Mouse (Mus musculus) embryonic facial prominence, embryonic 12.5 days (tissue): Measurements from ENCODE around the gene Zfp472. TPM values are rescaled to one million over a fixed set of nuclear protein-coding genes. Genes with fewer than 3 reads are reported as not detected.
"Not testable (repeated sequence)": the region's sequence is repeated elsewhere in the genome, so short reads cannot be mapped to it uniquely, and the experiment has no call there.

Source experiments
- ATAC-seq: fragments of 200-750 bp; cut with Nextera tagmentation; 2 replicates; pipeline ENCODE4 v1.8.0; 2017; ENCODE audit not compliant: insufficient number of reproducible peaks, insufficient read depth, low FRiP score, low TSS enrichment
- H3K27ac ChIP-seq: fragments of 300-500 bp; sonication (generic); 2 replicates; pipeline ENCODE4 v1.5.1; 2016; ENCODE audit warnings: mild to moderate bottlenecking
- H3K27me3 ChIP-seq: fragments of 300-500 bp; sonication (generic); 2 replicates; pipeline ENCODE4 v1.6.1; 2016; ENCODE audit warnings: mild to moderate bottlenecking, moderate library complexity
- H3K36me3 ChIP-seq: fragments of 300-500 bp; sonication (generic); 2 replicates; pipeline ENCODE4 v1.6.1; 2016; ENCODE audit warnings: mild to moderate bottlenecking
- H3K4me1 ChIP-seq: fragments of 300-500 bp; sonication (generic); 2 replicates; pipeline ENCODE4 v1.6.1; 2016
- H3K4me2 ChIP-seq: fragments of 300-500 bp; sonication (generic); replicated peaks from 2 replicates; pipeline ENCODE4 v1.6.1; 2016; ENCODE audit warnings: mild to moderate bottlenecking, moderate library complexity
- H3K4me3 ChIP-seq: fragments of 300-500 bp; sonication (generic); 2 replicates; pipeline ENCODE4 v1.5.1; 2016; ENCODE audit warnings: mild to moderate bottlenecking
- H3K9ac ChIP-seq: fragments of 300-500 bp; sonication (generic); 2 replicates; pipeline ENCODE4 v1.6.1; 2016; ENCODE audit warnings: mild to moderate bottlenecking, moderate library complexity
- H3K9me3 ChIP-seq: fragments of 300-500 bp; sonication (generic); 2 replicates; pipeline ENCODE4 v1.6.1; 2016; ENCODE audit warnings: mild to moderate bottlenecking, moderate library complexity
- polyA plus RNA-seq: library from polyadenylated mRNA; unstranded; fragments of >200 nt; fragmentation: Nextera tagmentation; extraction: Ambion mirVana; gene quantifications from 2 replicates; pipeline ENCODE4 v1.2.1, GENCODE M21; 2016

The Zfp472 gene
- polyA plus RNA-seq, 1 experiment from 2014 or later: 12.6 TPM

DNA sequence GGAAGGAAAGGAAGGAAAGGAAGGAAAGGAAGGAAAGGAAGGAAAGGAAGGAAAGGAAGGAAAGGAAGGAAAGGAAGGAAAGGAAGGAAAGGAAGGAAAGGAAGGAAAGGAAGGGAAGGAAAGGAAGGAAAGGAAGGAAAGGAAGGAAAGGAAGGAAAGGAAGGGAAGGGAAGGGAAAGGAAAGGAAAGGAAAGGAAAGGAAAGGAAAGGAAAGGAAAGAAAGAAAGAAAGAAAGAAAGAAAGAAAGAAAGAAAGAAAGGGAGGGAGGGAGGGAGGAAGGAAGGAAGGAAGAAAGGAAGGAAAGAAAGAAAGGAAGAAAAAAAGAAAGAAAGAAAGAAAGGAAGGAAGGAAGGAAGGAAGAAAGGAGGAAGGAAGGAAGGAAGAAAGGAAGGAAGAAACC lies 54.8 kb downstream of the Zfp472 start:
- H3K4me1 ChIP-seq, H3K9ac ChIP-seq, ATAC-seq, H3K4me3 ChIP-seq, H3K27ac ChIP-seq, H3K4me2 ChIP-seq, H3K27me3 ChIP-seq: not testable (repeated sequence)
- peaks cover 53% of the 10 kb centered on the region for H3K9me3 ChIP-seq
- H3K36me3 ChIP-seq: peaks cover 77% of the 10 kb centered on the region

Other genes starting within 250 kb of the Zfp472 start
- gene Zfp871, start 177.5 kb upstream of the Zfp472 start, polyA plus RNA-seq: 49.0 and 51.2 TPM in 2 replicates
- 9.6 and 10.3 TPM in 2 replicates for gene Zfp811, start 155.9 kb upstream of the Zfp472 start, polyA plus RNA-seq
- gene Zfp799, start 135.6 kb upstream of the Zfp472 start, polyA plus RNA-seq: 19.4 and 23.5 TPM in 2 replicates
- gene Zfp870, start 74.2 kb upstream of the Zfp472 start, polyA plus RNA-seq: 8.9 and 9.0 TPM in 2 replicates
- not detected in 2 replicates for gene Cyp4f14, start 48.5 kb upstream of the Zfp472 start, polyA plus RNA-seq
- 8.0 and 8.8 TPM in 2 replicates for gene Cyp4f13, start 18.4 kb upstream of the Zfp472 start, polyA plus RNA-seq
- 15.9 and 16.1 TPM in 2 replicates for gene Zfp952, start 27.3 kb downstream of the Zfp472 start, polyA plus RNA-seq
- gene Zfp763, start 67.6 kb downstream of the Zfp472 start, polyA plus RNA-seq: 22.3 and 23.3 TPM in 2 replicates
- gene 4921501E09Rik, start 102.2 kb downstream of the Zfp472 start, polyA plus RNA-seq: not detected in 2 replicates
- gene Zfp563, start 123.5 kb downstream of the Zfp472 start, polyA plus RNA-seq: 9.9 and 10.4 TPM in 2 replicates
- not detected in 2 replicates for gene Morc2b, start 173.9 kb downstream of the Zfp472 start, polyA plus RNA-seq
- not detected in 2 replicates for gene Olfr55, start 202.6 kb downstream of the Zfp472 start, polyA plus RNA-seq
- not detected in 2 replicates for gene Olfr239, start 225.5 kb downstream of the Zfp472 start, polyA plus RNA-seq